Mouse (Mus musculus) skeletal muscle tissue, adult 2 months (tissue): ENCODE results near the gene Orm3.

Source experiments
- DNase-seq: peaks from one replicate; pipeline ENCODE4 v3.0.0-alpha.2; 2012; ENCODE audit warnings: low read depth, low spot score

Orm3 gene

DNA sequence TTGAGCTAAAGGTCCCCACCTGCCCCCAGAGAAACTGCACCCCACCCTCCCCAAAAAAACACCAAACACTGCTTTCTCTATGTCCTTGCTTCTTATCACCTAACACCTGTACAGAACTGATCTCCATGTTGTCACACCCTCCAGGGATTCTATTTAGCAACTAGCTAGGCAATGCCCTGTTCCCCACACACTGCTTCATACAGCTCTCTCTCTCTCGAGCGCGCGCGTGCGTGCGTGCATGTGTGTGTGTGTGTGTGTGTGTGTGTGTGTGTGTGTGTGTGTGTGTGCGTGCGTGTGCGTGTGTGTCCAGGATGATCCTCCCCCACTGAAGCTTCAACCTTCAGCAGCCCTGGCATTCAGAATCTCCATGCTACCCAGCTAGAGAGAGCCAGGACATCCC is 46.1 kb downstream of the Orm3 start:
- no peak for DNase-seq

GRCm38 (mm10) chr4:63402558-63402957 is 46.6 kb downstream of the Orm3 start:
- DNase-seq = no peak

DNA sequence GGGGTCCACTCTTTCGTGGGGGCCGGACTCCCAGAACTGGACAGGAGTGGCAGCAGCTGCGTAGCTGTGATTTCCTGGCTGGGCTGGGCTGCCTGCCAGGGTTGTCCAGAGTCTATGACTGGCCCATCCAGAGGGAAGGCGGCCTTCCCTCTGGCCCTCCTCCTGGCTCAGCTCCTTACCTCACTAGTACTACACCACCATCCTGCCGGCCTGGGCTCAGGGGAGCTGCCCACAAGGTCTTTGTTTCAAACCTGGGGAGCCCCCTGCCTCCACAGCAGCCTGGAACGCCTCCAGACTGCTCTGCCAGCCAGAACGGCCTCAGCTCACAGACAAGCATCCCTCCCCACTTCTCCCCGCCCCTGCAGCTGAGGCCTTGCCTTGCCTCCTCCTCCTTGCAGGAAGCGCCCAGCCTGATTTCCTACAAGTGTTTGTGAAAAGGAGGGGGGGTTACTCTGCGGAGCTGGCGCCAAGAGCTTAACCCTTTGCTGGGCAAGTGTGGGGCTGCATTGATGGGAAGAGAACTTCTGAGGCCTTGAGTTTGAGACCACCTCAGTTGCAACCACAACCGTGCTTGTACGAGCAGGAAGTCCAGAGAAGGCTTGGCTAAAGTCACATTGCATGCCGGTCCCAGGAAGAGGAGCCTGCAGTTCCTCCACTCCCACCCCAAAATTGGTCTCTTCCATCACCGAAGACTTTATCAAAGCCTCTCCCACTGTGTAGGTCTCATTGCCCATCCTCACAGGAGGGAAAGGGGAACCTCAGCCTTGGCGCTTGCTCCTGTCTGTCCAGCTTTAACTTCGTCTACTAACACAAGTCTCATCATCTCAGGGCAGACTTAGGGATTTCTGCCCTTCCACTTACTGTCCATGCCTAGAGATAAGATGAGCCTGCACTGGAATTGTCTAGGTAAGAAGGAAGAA is 47.3 kb downstream of the Orm3 start, which contains the start of gene Akna:
TSS of gene Akna (minus strand) at position 315 of the 920 bp plus-strand sequence.
- DNase-seq = peak; percentile 89

GRCm38 (mm10) chr4:63404205-63404604 is 48.2 kb downstream of the Orm3 start:
- DNase-seq = peak; percentile 45

- no peak for DNase-seq
Measured at GRCm38 (mm10) chr4:63405051-63405450, 49.1 kb downstream of the Orm3 start.

- DNase-seq = no peak
Measured at GRCm38 (mm10) chr4:63405683-63406082, 49.7 kb downstream of the Orm3 start.

DNA sequence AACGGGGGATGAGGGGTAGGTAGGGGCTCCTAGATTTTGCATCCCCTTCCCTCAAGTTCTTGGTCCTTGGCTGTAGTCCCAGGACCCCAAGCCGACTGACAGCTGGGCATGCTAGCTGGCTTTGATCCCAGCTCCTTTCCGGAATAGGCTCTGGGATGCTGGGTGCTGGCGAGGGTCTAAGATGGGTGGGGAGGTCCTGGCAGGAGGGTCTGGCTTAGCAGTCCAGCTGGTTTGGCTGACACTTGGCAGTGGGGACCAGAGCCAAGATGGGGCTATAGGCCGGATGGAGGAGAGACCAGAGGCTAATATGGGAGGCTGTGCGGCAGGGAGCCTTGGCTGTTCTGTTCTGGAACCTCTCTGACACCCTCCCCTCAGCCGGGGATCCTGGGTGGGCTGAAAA is 52.3 kb downstream of the Orm3 start:
- DNase-seq = no peak

- no peak for DNase-seq
Measured at GRCm38 (mm10) chr4:63408649-63409048, 52.7 kb downstream of the Orm3 start.
